Mouse (Mus musculus) kidney, embryonic 14.5 days (tissue): Measurements from ENCODE around the gene Upk1b. TPM values are rescaled to one million over a fixed set of nuclear protein-coding genes. Genes with fewer than 3 reads are reported as not detected.

ENCODE experiments used
- ATAC-seq: fragments of 200-750 bp; cut with Nextera tagmentation; 2 replicates; pipeline ENCODE4 v1.8.0; 2017; ENCODE audit warnings: moderate number of reproducible peaks, mild to moderate bottlenecking, moderate TSS enrichment, moderate library complexity; ENCODE audit not compliant: low FRiP score, low TSS enrichment
- H3K27ac ChIP-seq: fragments of 300-500 bp; sonication (generic); 2 replicates; pipeline ENCODE4 v1.5.1; 2014; ENCODE audit warnings: low read depth, mild to moderate bottlenecking, low read length, moderate library complexity, mixed read lengths
- H3K27me3 ChIP-seq: fragments of 300-500 bp; sonication (generic); 2 replicates; pipeline ENCODE4 v1.6.1; 2014; ENCODE audit warnings: mild to moderate bottlenecking, low read length; ENCODE audit not compliant: control insufficient read depth, insufficient read depth
- H3K36me3 ChIP-seq: fragments of 300-500 bp; sonication (generic); 2 replicates; pipeline ENCODE4 v1.6.1; 2014; ENCODE audit warnings: low read length, mixed read lengths; ENCODE audit not compliant: control insufficient read depth, insufficient read depth
- H3K4me1 ChIP-seq: fragments of 300-500 bp; sonication (generic); 2 replicates; pipeline ENCODE4 v1.6.1; 2014; ENCODE audit warnings: low read length, mixed read lengths; ENCODE audit not compliant: control insufficient read depth, insufficient read depth
- H3K4me2 ChIP-seq: fragments of 300-500 bp; sonication (generic); replicated peaks from 2 replicates; pipeline ENCODE4 v1.6.1; 2014; ENCODE audit warnings: low read depth, mild to moderate bottlenecking, low read length
- H3K4me3 ChIP-seq: fragments of 300-500 bp; sonication (generic); 2 replicates; pipeline ENCODE4 v1.5.1; 2014; ENCODE audit warnings: mild to moderate bottlenecking, low read length
- H3K9ac ChIP-seq: fragments of 300-500 bp; sonication (generic); 2 replicates; pipeline ENCODE4 v1.6.1; 2014; ENCODE audit warnings: low read depth, mild to moderate bottlenecking, low read length, moderate library complexity
- H3K9me3 ChIP-seq: fragments of 300-500 bp; sonication (generic); 2 replicates; pipeline ENCODE4 v1.6.1; 2016; ENCODE audit warnings: low read length; ENCODE audit not compliant: control insufficient read depth
- WGBS: fragments of 180-500 bp; shearing (Covaris S2); extraction: QIAGEN DNeasy Blood & Tissue Kit; methylation state at CpG from one replicate; pipeline ENCODE4 v1.1.7; 2014; 5-methylcytosine and 5-hydroxymethylcytosine counted together
- polyA plus RNA-seq: library from polyadenylated mRNA; unstranded; fragments of >200 nt; fragmentation: Nextera tagmentation; extraction: Ambion mirVana; gene quantifications from 2 replicates; pipeline ENCODE4 v1.2.1, GENCODE M21; 2014

Upk1b gene
- polyA plus RNA-seq, 1 experiment from 2014 or later = 2.2 TPM

- Histone ChIP-seq H3K4me3 (peak within 1 kb of the TSS; percentile 83), H3K9ac (peak within 1 kb of the TSS; percentile 79), H3K4me1 (peaks cover 5% of the 10 kb centered on the region; the same call in 1 of the 2 replicates), H3K27ac (peak within 1 kb of the TSS; percentile 77), H3K4me2 (peak within 1 kb of the TSS; percentile 85), H3K36me3 (no peaks in the 10 kb centered on the region), H3K9me3 (no peaks in the 10 kb centered on the region), H3K27me3 (no peaks in the 10 kb centered on the region)
- WGBS = 1% methylated on average over 44 of the region's 69 CpGs
- ATAC-seq = peak; percentile 97
These were observed 57.9 kb downstream of the Upk1b start, which contains the start of gene B4galt4 for GRCm38 (mm10) chr16:38742113-38742658. Gene B4galt4, plus strand, starts transcription at chr16:38742264.

GRCm38 (mm10) chr16:38741204-38741903 lies 58.8 kb downstream of the Upk1b start:
- H3K27ac ChIP-seq = no peak overlapping the region
- no peaks in the 10 kb centered on the region for H3K27me3 ChIP-seq
- H3K4me2 ChIP-seq = peak overlapping the region; percentile 85
- WGBS = 78% methylated on average over 13 of the region's 13 CpGs
- H3K9ac ChIP-seq = peak overlapping the region; percentile 79; the same call in 1 of the 2 replicates
- H3K9me3 ChIP-seq = no peaks in the 10 kb centered on the region
- no peak for ATAC-seq
- H3K4me1 ChIP-seq = peaks cover 5% of the 10 kb centered on the region; the same call in 1 of the 2 replicates
- H3K36me3 ChIP-seq = no peaks in the 10 kb centered on the region
- peak overlapping the region; percentile 83; the same call in 1 of the 2 replicates for H3K4me3 ChIP-seq

- WGBS = 45% methylated on average over 8 of the region's 8 CpGs
- no peak overlapping the region for H3K9ac ChIP-seq
- H3K4me1 ChIP-seq = no peaks in the 10 kb centered on the region
- no peak overlapping the region for H3K4me3 ChIP-seq
- H3K9me3 ChIP-seq = no peaks in the 10 kb centered on the region
- ATAC-seq = no peak
- H3K27ac ChIP-seq = no peak overlapping the region
- no peaks in the 10 kb centered on the region for H3K27me3 ChIP-seq
- no peak overlapping the region for H3K4me2 ChIP-seq
- H3K36me3 ChIP-seq = no peaks in the 10 kb centered on the region
These were observed 69.2 kb downstream of the Upk1b start for GRCm38 (mm10) chr16:38730921-38731320.

- WGBS = 43% methylated on average over 15 of the region's 15 CpGs
- Histone ChIP-seq H3K4me2 (peak overlapping the region; percentile 17; the same call in 1 of the 2 replicates), H3K27ac (no peak overlapping the region), H3K36me3 (no peaks in the 10 kb centered on the region), H3K9me3 (no peaks in the 10 kb centered on the region), H3K4me3 (no peak overlapping the region), H3K4me1 (no peaks in the 10 kb centered on the region), H3K9ac (no peak overlapping the region), H3K27me3 (no peaks in the 10 kb centered on the region)
- ATAC-seq = peak; percentile 66; the same call in 1 of the 2 replicates
These were observed 70.4 kb downstream of the Upk1b start for GRCm38 (mm10) chr16:38729610-38730288.

GRCm38 (mm10) chr16:38729139-38729538 lies 71.0 kb downstream of the Upk1b start:
- H3K4me2 ChIP-seq = no peak overlapping the region
- no peaks in the 10 kb centered on the region for H3K36me3 ChIP-seq
- no peaks in the 10 kb centered on the region for H3K27me3 ChIP-seq
- H3K4me3 ChIP-seq = no peak overlapping the region
- H3K4me1 ChIP-seq = no peaks in the 10 kb centered on the region
- H3K9ac ChIP-seq = no peak overlapping the region
- ATAC-seq = peak; percentile 58; the same call in 1 of the 2 replicates
- WGBS = 85% methylated on average over 6 of the region's 6 CpGs
- H3K9me3 ChIP-seq = no peaks in the 10 kb centered on the region
- H3K27ac ChIP-seq = no peak overlapping the region

- Histone ChIP-seq H3K27me3 (no peaks in the 10 kb centered on the region), H3K36me3 (no peaks in the 10 kb centered on the region), H3K27ac (no peak overlapping the region), H3K9ac (no peak overlapping the region), H3K9me3 (no peaks in the 10 kb centered on the region), H3K4me3 (no peak overlapping the region), H3K4me2 (no peak overlapping the region), H3K4me1 (no peaks in the 10 kb centered on the region)
- WGBS = 78% methylated on average over 15 of the region's 15 CpGs
- ATAC-seq = peak; percentile 8; the same call in 1 of the 2 replicates
These were observed 71.5 kb downstream of the Upk1b start for GRCm38 (mm10) chr16:38728576-38729132.

- H3K4me2 ChIP-seq = no peak overlapping the region
- H3K4me1 ChIP-seq = no peaks in the 10 kb centered on the region
- no peak overlapping the region for H3K4me3 ChIP-seq
- H3K9me3 ChIP-seq = no peaks in the 10 kb centered on the region
- no peak for ATAC-seq
- no peaks in the 10 kb centered on the region for H3K27me3 ChIP-seq
- H3K9ac ChIP-seq = no peak overlapping the region
- H3K27ac ChIP-seq = no peak overlapping the region
- no peaks in the 10 kb centered on the region for H3K36me3 ChIP-seq
- 63% methylated on average over 13 of the region's 13 CpGs for WGBS
These were observed 75.2 kb downstream of the Upk1b start for GRCm38 (mm10) chr16:38724974-38725373.

GRCm38 (mm10) chr16:38724256-38724655 lies 75.9 kb downstream of the Upk1b start:
- 69% methylated on average over 8 of the region's 8 CpGs for WGBS
- 0 out of 2 replicates have a peak overlapping the region, but pooled peaks have one; percentile 26 for H3K27ac ChIP-seq
- no peak for ATAC-seq
- no peaks in the 10 kb centered on the region for H3K27me3 ChIP-seq
- no peak overlapping the region for H3K9ac ChIP-seq
- no peaks in the 10 kb centered on the region for H3K36me3 ChIP-seq
- no peaks in the 10 kb centered on the region for H3K9me3 ChIP-seq
- no peaks in the 10 kb centered on the region for H3K4me1 ChIP-seq
- H3K4me2 ChIP-seq = no peak overlapping the region
- no peak overlapping the region for H3K4me3 ChIP-seq
